Mouse (Mus musculus): ENCODE data around the gene Cdk20.

DNA sequence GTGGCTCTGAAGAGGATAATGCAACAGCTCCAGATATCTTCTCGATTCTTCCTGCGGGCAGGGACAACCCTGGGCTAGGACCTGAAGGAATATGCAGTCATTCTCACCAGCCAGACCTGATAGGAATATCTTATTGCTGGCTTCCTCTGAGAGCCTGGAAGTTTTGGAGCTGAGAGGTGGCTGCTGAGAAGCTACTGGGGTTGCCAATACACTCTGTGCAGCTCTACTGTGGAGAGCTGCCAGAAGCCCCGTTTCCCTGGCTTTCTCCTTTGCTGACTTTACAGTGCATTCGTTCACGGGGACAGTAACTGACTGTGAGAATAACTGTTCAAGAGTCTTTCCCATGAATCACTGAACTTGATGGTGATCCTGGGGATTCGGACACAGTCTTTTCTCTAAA lies 26.6 kb upstream of the Cdk20 start:
- TF ChIP-seq ZC3H11A (IDR thresholded peaks at IDR 0.05; ENCODE audit: borderline replicate concordance, low read depth, low read length), result no peak
- no peak for TF ChIP-seq MAFK (IDR thresholded peaks at IDR 0.05; ENCODE audit: insufficient read depth, low read depth, low read length)
- TF ChIP-seq ZNF384 (IDR thresholded peaks at IDR 0.05; ENCODE audit: low read depth, low read length), result no peak
- TF ChIP-seq CHD2 (IDR thresholded peaks at IDR 0.05; ENCODE audit: low read depth, low read length), result no peak
- no peak for TF ChIP-seq HCFC1 (IDR thresholded peaks at IDR 0.05; ENCODE audit: borderline replicate concordance, insufficient read depth, low read length)

All from ES-E14 (cell line).